Mouse (Mus musculus) thymus, postnatal 0 days (tissue): Measurements from ENCODE around the gene Gm42715. TPM values are rescaled to one million over a fixed set of nuclear protein-coding genes. Genes with fewer than 3 reads are reported as not detected.
"Not testable (repeated sequence)": the region's sequence is repeated elsewhere in the genome, so short reads cannot be mapped to it uniquely, and the experiment has no call there.

Source experiments
- DNase-seq: peaks from one replicate; pipeline ENCODE4 v3.0.0-alpha.2; 2015; ENCODE audit warnings: low spot score
- polyA plus RNA-seq: library from polyadenylated mRNA; unstranded; fragments of >200 nt; fragmentation: Nextera tagmentation; extraction: Ambion mirVana; gene quantifications from 2 replicates; pipeline ENCODE4 v1.2.1, GENCODE M21; 2015

Gene Gm42715
- polyA plus RNA-seq: 10.9 and 15.9 TPM in 2 replicates

DNA sequence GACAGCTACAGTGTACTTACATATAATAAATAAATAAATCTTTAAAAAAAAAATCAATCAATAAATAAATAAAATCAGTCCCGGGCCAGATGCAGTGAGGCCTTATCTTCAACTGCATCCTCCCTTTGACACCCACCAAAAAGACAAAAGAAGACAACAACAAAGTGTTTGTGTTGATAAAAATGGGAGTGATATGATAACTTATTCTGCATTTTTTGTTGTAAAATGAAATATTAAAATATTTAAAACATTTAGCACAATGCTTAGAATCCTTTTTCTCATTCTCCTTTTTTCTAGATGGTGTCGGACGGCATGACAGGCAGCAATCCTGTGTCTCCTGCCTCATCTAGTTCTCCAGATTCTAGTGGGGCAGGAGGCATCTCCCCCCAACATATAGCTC, at the start of gene Gm42715:
Gene Gm42715 (plus strand): TSS at position 301 of the 400 bp plus-strand sequence.
- DNase-seq: no peak

DNA sequence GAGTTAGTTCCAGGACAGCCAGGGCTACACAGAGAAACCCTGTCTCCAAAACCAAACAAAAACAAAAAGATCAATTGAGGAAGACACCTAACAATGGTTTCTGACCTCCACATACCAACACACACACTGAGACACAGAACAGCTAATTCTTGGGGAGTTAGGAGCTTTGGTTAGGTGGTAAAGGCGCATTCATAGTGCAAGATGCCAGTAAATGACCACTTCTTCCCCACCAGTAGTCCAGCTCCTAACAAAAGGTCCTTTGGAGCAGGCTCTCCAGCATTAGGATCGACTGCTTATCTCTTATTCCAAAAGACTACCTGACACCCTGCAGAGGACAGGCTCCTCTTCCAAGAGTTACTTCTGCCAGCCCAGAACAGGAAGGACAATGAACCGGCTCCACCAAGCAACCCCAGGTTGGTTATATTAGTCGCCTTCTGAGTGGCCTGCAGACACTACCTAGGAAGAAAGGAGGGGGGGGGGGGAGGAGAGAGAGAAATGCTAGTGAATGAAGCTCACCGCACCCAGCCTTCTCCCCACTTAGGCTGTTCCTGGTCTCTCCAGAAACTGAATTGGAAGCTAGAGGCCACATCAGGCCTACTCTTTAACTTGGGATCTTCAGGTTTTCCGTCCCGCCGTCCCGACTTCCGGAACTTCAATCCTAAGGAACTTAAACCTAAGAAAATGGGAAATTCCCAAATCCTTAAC, 49.2 kb upstream of the Gm42715 start:
- DNase-seq: peak; percentile 10

DNA sequence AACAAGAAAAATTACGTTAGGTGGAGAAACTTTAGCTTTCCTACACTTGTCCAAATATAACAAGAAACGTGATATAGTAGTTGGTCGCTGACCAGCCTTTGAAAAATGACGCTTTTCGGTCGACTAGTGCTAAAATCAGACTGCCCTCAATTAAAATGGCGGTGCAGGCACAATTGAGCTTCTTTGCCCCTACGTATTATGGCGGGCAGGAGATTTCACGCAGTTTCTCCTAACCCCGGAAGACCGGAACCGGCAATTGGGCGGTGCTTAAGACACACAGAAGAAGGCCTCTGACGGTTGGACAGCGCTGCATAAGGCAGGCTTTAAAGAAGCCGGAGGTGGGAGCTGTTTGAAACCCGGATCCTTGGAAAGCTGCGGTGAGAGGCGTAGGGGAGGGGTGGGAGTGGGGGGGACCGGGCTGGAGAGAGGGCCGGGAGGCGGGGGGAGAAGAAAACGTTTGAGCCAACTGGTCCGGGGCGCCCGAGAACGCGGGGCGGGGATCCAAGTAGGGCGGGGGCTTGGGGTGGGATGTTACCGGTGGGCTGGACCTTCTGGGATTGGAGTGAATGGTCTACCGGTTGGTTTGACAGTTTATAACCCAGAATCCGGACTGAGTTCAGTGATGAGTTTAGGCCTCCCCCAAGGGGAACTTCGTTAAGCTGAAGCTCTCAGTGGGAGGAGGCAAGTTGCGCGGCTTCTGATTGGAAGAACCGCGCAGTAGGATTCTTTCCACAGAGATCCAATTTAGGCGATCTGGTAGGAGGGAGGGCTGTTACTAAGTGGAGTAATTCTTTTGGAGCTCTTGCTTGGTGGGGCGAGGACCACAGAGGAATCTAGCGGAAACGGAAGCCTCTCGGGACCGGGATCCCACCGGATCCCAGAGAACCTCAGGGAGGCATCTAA, 48.4 kb upstream of the Gm42715 start:
- peak; percentile 96 for DNase-seq

DNA sequence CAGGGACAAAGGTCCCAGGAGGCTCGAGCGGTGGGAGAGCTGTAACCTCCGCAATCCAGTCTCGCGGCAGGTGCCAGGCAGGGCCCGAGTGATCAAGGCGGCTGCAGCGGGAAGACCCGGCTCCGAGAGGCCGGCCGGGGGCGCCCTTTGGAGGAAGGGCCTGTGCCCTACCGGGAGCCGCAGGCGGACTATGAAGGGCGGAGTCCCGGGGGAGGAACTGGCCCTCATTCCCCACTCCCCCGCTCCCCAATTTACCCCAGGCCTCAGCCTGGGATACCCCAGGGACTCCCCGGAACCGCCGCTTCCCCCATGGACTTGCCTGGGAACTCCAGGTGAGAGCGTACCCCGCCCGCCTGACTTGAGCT, 47.8 kb upstream of the Gm42715 start:
- peak; percentile 38 for DNase-seq

DNA sequence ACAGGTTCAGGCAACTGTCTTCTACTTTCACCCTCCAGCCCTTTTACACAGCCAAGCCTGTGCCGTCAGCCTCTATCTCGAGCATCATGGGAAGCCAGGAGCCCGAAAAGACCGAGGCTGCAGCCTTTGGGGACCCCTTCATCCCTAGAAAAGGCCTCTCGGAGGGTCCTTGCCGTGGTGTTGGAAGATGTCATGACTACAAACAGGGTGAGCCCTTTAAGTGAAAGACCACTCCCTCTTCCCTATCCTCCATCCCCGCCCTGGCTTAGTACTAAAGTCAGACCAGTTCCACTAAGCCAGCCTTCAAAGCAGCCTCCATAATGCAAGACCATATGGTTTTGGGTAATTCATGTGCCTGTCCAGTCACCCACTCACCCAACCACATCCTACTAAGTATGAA, 47.3 kb upstream of the Gm42715 start:
- no peak for DNase-seq

DNA sequence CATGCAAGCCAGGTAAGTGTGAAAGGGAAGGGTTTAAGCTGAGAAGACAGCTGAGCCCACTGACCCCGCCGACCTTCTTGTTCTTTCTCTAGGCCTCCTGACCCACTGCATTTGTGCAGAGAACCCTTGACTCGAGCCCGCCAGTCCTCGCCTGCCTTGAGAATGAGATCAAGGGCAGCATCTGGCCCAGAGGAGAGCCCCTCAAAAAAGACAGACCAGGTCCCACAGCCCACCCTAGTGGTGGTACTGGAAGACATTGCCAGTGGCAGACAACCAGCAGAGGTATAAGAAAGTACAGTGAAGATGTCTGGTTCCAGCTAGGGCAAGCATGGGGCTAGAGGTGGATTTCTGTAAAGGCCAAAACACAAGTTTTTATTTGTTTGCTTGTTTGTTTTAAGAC, 45.7 kb upstream of the Gm42715 start:
- peak; percentile 35 for DNase-seq

DNA sequence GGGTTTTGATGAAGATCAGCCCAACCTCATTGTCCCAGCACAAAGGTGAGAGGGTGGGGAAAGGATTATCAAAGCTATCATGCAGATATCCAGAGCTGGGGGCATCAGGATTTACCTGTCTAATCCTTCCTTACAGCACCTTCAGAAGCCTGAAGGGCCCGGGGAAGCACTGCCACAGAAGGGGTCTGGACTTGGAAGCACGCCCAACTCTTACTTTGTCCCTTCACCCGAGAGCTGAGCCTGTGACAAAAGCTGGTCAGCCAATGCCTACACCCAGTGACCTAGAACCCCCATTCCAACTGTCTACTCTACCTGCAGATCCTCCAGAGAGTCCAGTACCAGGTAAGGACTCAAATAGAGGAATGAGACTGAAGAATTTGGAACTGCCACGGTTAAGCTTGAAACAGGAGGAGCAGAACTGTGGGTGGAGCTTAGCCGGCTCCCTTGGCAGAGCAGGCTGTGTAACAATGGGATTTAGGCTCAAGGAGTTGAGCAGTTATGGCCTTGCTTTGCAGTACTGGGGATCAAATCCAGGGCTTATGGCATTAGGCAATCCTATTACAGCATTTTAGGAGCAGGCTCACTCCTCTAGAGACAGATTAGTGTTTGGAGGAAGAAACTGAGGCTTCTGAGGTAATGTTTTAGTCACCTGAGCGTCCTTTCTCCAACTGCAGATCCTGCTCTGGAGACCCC, 44.9 kb upstream of the Gm42715 start:
- no peak for DNase-seq

DNA sequence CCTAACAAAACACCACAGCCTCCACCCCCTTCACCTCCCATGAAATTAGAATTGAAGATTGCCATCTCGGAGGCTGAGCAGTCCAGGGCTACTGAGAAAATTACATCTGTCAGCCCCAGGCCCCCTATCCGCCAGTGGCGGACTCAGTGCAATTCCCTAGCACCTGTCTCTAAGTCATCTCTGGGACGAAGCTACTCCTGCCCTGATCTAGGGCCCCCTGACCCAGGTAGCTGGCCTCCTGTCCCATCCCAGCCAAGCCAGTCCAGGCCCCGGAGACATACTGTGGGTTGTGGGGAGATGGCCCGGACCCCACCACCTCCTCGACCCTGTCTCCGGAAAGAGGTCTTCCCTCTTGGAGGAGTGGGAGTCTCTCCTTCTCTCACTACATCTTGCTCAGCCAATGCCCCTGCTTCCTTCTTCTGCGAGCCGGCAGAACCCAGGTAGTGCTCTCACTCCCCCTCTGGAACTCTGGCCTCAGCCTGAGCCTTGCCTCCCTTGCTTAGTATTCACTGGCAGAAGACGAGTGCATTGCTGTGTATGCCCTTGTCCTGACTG, 44.1 kb upstream of the Gm42715 start:
- no peak for DNase-seq

DNA sequence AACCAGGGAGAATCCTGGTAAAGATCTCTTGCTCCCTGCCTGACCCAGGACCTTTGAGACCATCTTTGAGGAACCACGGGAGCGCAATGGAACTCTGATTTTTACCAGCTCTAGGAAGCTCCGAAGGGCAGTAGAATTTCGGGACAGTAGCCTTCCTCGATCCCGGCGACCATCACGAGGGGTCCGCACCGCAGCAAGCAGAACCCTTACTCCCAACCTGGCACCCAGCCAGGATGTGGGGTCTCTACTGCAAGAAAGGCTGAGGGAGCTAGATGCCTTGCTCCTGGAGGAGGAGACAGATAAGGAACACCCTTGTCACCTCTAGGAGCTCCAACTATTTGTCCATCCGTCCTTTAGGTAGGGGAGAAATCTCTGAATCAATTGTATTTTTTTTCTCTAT, 43.0 kb upstream of the Gm42715 start:
- DNase-seq: no peak

DNA sequence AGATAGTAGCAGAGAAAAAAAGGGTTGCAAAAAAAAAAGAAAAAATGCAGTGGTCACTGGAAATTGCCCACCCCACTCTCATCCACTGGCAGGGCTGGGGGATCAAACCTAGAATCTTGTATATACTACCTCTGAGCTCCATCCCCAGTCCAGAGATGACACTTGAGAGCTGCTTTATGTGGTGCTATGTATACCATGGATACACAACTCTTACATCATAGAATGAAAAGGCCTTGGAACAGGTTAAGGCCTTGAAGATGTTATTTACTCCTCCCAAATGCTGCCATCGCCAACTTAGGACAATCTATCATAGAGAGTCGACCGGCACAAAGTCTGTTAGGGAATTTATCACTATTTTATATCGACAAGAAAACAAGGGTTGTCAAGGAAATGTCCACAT, 42.5 kb upstream of the Gm42715 start:
- no peak for DNase-seq

DNA sequence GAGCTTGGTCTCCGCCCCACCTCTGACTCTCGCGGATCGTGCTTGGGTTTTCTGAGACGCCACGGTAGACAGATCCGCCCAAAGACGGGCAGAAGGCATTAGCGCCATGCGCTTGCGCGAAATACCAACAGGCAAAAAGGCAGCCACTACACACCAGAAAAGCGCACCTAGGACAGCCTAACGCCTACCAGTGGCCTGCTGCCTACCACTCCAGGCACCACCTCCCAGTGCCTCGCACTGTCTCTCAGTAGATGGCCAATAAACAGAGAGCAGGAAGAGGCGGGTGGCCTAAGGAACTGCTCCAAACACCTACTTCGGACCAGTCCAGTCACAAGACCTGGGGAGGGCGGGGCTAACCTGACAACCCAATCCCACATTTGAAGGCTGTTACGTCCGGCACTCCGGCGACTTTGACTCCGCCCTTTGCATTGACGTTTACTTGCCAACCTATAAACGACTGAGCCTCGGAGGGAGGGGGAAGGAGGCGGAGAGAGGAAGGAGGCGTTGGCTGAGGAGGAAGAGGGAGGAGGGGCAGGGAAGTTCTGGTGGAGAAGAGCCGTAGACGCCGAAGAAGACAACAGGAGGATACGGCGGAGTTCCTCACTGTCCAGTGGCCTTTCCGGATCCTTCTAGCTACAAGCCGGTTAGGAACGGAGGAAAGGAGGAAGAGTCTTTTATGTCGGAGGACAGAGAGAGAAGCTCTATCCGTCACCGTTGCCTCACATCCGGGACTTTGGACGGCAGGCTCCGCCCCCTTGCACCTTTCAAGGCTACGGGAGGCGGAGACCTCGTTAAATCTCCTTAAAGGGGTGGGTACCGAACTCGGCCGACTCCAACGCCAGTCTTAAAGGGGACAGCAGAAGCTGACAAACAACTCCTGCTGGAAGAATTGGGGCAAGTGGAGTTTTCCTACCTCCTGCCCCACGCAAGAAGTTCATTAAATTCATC, 41.4 kb upstream of the Gm42715 start:
- DNase-seq: peak; percentile 99

DNA sequence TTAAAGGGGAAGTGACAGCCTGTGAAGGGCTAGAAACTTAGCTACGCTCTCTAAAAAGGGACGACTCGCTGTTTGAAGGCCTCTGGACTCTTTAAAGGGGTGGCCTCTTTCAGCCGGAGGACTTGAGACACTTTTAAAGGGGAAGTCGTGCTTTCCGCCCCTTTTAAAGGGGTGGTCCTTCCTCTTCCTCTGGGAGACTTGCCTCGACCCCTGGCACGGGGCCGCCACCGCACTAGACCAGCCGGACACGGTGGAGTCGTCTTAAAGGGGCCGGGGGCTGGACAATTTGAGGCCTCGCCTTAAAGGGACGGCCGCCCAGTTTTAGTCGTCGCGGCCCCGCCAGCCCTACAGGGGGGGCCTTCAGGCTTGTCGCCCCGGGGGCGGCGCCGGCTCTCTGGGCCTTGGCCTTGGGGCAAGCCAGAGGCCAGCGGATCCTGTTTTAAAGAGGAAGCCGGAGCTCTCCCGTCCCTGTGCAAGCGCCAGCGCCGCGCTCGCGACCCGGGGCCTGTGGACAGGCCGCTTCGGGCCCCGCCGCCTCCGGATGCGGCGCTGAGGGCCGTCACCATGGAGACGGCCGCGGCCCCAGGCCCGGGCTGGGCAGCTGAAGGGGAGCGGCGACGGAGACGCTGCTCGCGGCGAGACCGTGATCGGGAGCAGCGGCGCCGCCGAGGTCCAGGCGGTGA, 40.6 kb upstream of the Gm42715 start, which contains the start of gene Fbrs:
Gene Fbrs (plus strand): TSS at position 565 of the 683 bp plus-strand sequence.
- peak; percentile 93 for DNase-seq

DNA sequence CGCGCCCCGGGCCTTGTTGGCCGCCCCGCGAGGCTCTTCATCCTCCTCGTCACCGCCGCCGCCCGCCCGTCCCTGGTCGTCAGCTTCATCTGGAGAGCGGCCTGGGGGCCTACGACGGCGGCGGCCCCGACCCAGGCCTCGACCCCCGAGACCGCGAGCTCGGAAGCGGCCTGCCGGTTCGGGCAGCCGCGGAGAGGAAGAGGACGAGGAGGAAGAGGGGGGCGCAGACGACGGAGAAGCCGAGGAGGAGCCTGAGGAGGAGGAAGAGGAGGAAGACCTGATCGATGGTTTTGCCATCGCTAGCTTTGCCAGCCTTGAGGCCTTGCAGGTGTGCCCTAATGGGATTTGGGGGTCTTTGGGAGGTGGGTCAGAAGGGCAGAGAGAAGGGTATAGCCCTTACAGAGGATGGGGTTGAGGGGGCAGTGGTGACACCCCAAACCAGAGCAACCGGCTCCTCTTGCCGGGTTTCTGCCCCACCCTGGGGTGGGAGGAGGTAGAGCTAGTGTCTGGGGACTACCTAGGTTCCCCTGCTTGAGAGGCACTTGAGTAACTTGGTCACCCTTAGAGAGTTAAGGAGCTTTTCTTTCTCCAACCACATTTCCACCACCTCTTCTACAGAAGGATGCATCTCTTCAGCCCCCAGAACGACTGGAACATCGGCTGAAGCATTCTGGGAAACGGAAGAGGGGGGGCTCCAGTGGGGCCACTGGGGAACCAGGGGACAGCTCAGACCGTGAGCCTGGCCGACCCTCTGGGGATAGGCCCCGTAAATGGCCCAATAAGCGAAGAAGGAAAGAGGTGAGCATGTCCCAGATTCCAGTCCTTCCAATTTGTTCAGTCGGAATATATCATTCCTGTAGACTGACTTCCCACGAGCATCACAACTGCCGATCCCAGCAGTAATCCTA, 39.8 kb upstream of the Gm42715 start:
- peak; percentile 25 for DNase-seq

DNA sequence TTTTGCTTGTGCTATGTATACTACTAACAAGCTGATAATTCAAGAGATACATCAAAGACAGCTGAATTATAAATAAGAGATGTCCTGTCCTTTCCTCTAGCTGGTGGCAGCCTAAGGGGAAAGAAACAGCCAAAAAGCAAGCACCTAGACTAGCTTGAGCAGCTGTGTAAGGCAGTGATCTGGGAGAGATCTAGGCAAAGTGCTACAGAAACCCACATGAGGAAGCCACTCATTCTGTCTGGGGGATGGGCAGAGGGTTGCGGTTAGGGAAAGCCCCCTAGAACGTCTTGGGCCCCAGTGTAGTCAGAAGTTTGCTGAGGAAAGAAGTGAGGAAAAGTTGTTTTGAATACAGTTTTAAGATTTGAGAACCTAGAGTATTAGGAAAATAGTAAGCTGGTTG, 39.1 kb upstream of the Gm42715 start:
- DNase-seq: peak; percentile 76

DNA sequence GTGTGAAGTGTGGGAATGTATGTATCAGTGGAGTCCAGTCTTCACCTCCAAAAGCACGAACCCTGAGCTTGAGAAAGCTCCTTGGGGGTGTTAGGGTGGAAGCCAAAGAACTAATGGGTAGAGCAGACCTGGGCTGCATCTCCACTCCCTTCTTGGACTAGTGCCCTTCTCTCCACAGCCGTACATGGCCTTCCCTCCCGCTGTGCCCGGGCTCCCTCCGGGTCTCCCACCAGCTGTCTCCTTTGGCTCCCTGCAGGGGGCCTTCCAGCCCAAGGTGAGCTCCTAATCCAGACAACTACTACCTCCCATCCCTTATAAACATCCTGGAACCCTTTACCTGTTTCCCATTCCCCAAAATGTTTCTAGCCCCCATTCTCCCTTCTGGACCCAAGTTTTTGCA, 34.0 kb upstream of the Gm42715 start:
- no peak for DNase-seq

DNA sequence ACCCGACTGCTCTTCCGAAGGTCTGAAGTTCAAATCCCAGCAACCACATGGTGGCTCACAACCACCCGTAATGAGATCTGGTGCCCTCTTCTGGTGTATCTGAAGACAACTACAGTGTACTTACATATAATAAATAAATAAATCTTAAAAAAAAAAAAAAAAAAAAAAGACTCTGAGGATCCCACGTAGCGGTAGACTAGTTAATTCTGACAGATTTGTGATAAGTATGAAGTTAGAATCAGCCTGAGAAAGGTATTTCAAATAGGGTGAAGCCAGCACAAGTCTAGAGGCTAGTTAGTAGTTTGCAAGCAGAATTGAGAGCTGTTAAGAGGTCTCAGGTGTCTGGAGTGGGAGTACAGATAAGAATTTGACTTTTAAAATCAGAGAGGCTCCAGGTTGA, 31.0 kb upstream of the Gm42715 start:
- not testable (repeated sequence) for DNase-seq

DNA sequence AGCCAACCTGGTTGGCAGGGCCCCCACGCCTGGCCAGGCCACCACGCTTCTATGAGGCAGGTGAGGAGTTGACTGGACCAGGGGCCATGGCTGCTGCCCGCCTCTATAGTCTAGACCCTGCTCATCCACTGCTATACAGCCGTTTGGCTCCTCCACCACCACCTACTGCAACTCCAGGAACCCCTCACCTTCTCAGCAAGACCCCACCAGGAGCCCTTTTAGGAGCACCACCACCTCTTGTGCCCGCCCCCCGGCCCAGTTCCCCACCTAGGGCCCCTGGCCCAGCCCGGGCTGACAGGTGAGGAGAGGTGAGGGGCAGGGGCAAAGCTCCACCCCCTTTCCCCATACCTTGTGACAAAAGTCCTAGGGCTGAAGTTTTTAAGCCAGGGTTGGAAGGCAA, 29.4 kb upstream of the Gm42715 start:
- DNase-seq: no peak

DNA sequence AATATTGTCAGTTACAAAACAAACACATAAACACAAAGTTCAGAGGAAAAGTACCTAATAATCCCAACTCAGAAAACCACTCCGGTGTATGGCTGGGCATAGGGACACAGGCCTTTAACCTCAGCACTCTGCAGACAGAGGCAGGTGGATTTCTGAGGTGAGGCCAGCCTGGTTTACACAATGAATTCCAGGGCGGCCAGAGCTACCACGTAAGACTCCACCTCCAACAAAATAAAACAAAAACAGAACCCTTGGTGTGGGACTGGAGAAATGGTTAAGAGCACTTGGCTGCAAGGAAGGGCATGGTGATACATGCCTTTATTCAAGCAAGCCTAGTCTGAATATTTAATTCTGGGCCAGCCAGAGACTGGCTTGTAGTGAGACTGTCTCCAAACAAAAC, 27.5 kb upstream of the Gm42715 start:
- no peak for DNase-seq

DNA sequence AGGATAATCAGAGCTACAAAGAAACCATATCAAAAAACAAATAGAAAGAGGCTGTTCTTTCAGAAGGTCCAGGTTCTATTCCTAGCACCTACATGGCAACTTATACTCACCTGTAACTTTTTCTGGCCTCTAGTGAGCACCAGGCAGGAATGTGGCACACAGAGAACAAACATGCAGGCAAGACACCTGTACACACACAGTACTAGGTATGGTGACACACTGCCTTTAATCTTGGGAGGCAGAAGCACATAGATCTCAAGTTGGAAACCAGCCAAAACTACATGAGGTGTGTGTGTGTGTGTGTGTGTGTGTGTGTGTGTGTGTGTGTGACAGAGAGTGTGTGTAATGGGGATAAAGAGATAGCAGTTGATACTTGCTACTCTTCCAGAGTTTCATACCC, 24.7 kb upstream of the Gm42715 start:
- DNase-seq: no peak
